Mouse (Mus musculus): ENCODE measurements at regions not wholly inside any gene's neighbourhood (a gene's known extent, or its start where the extent isn't known, plus 50 kb on each side); places are given as distances from the start of the nearest gene placed in this dataset.

GRCm38 (mm10) chr10:118794395-118795060 is 75.5 kb downstream of the Dyrk2 start:
- no peak for TF ChIP-seq CTCF (IDR thresholded peaks at IDR 0.05; ENCODE audit: low read depth, low read length)
- Histone ChIP-seq H3K4me1 (ENCODE audit: control insufficient read depth, insufficient read depth, low read length) (peaks cover 19% of the 10 kb centered on the region), H3K4me3 (ENCODE audit: insufficient read depth, low read length) (no peak overlapping the region), H3K27ac (ENCODE audit: insufficient read depth, low read depth, low read length) (no peak overlapping the region)

DNA sequence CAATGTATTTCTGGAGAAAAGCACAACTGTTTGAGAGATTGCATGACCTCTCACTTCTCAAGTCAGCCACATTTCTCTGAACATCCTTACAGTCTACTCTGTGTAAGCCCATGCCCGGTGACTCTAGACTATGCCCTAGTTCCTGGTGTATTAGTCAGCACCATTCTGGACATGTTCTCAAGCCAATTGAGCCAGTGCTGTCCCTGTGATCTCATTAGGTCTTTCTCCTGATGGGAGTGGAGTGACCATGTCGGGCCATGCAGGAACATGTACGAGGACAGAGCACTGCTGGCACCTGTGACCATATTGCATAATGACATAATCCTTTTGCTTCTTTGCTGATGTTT is 75.0 kb downstream of the Dyrk2 start:
- no peak for TF ChIP-seq POLR2A (IDR thresholded peaks at IDR 0.05; ENCODE audit: borderline replicate concordance, low read depth, low read length)
- TF ChIP-seq CTCF (IDR thresholded peaks at IDR 0.05; ENCODE audit: low read depth, low read length): no peak
- Histone ChIP-seq H3K4me1 (ENCODE audit: control insufficient read depth, insufficient read depth, low read length) (peaks cover 19% of the 10 kb centered on the region), H3K4me3 (ENCODE audit: insufficient read depth, low read length) (no peak overlapping the region), H3K27ac (ENCODE audit: insufficient read depth, low read depth, low read length) (no peak overlapping the region)

DNA sequence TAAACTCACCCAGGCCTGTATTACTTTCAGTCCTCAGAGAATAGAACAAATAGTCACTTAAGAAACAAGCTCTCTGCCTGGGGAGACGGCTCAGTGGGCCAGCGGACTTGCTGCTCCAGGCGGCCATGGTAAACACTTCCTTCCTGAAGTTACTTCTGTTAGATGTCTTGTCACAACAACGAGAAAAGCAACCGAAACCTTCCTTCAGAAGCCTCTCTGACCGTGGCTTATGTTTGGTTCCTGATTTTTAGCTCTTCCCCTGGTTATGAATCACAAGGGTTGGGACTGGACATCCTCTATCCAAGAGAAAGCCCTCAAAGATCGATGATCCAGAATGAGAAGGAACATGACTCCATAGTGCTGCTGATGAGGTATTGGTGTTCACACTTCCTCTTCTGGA is 73.5 kb downstream of the Dyrk2 start:
- TF ChIP-seq CTCF (IDR thresholded peaks at IDR 0.05; ENCODE audit: low read depth, low read length): no peak
- Histone ChIP-seq H3K4me3 (ENCODE audit: insufficient read depth, low read length) (peak overlapping the region; percentile 10), H3K27ac (ENCODE audit: insufficient read depth, low read depth, low read length) (peak overlapping the region; percentile 88), H3K4me1 (ENCODE audit: control insufficient read depth, insufficient read depth, low read length) (peaks cover 19% of the 10 kb centered on the region)

DNA sequence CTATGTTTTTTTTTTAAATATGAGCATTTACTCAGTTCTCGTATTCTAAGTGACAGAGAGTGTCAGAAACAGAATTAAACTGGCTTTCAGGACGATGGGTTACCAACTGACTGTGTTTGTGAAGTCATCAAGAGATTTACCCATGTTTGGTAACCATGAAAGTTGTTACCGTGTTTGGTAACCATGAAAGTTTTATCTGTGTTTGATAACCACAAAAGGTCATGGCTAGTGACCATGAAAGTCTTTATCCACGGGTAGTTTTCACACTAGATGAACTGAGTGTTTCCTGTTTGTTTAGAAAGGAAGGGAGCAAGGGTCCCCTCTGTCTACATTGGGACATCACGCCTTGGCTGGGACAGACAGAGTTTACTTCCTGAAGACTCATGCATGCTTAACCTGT is 72.8 kb downstream of the Dyrk2 start:
- peak overlapping the region; percentile 88 for H3K27ac ChIP-seq (ENCODE audit: insufficient read depth, low read depth, low read length)
- no peak overlapping the region for H3K4me3 ChIP-seq (ENCODE audit: insufficient read depth, low read length)
- peaks cover 19% of the 10 kb centered on the region for H3K4me1 ChIP-seq (ENCODE audit: control insufficient read depth, insufficient read depth, low read length)
- no peak for TF ChIP-seq POLR2A (IDR thresholded peaks at IDR 0.05; ENCODE audit: borderline replicate concordance, low read depth, low read length)
- TF ChIP-seq CTCF (IDR thresholded peaks at IDR 0.05; ENCODE audit: low read depth, low read length): no peak

DNA sequence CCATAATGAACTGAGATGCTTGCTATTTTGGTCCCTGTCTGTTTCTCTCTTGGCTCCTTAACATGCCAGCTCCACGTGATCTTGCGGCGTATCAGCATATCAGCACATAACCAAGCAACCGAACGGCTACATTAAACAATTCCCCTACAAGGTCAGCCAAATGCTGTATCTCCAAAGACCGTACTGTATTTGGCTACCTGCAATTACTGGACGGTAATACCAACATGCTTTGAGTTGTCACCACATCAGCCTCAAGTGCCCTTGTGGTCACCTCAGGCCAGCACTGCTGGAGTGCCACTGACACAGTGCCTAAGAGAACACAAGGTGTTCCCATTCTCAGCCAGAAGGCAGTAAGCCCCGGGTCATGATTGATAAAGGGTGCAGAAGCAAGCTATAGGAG is 70.2 kb downstream of the Dyrk2 start:
- H3K27ac ChIP-seq (ENCODE audit: insufficient read depth, low read depth, low read length): no peak overlapping the region
- peaks cover 27% of the 10 kb centered on the region for H3K4me1 ChIP-seq (ENCODE audit: control insufficient read depth, insufficient read depth, low read length)
- H3K4me3 ChIP-seq (ENCODE audit: insufficient read depth, low read length): no peak overlapping the region
- TF ChIP-seq CTCF (IDR thresholded peaks at IDR 0.05; ENCODE audit: low read depth, low read length) (no peak), POLR2A (IDR thresholded peaks at IDR 0.05; ENCODE audit: borderline replicate concordance, low read depth, low read length) (no peak)

GRCm38 (mm10) chr10:118803922-118804557 is 66.0 kb downstream of the Dyrk2 start:
- Histone ChIP-seq H3K27ac (ENCODE audit: insufficient read depth, low read depth, low read length) (peak overlapping the region; percentile 62), H3K4me3 (ENCODE audit: insufficient read depth, low read length) (no peak overlapping the region), H3K4me1 (ENCODE audit: control insufficient read depth, insufficient read depth, low read length) (peaks cover 19% of the 10 kb centered on the region)
- no peak for TF ChIP-seq CTCF (IDR thresholded peaks at IDR 0.05; ENCODE audit: low read depth, low read length)
- no peak for TF ChIP-seq POLR2A (IDR thresholded peaks at IDR 0.05; ENCODE audit: borderline replicate concordance, low read depth, low read length)

DNA sequence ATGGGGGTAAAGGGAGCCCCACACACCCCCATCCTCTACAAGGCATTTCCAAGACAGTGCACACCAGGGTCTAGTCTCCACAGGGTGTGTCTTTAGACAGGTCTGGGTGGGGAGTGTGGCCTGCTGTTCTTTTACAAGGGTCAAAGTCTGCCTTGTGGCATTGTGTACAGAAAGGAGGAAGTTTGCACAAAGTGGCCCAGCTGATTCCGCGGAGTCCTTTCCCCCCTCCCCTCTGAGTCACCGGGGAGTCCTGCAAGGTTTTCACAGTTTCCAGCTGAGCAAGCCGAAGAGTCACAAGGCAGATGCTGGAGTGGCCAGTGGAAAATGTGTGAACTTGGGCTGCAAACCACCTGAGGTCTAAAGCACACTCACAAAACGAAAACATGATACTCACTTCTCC is 65.4 kb downstream of the Dyrk2 start:
- H3K4me3 ChIP-seq (ENCODE audit: insufficient read depth, low read length): no peak overlapping the region

More for the DNA sequence above, 65.4 kb downstream of the Dyrk2 start:
- peak overlapping the region; percentile 62 for H3K27ac ChIP-seq (ENCODE audit: insufficient read depth, low read depth, low read length)
- peaks cover 20% of the 10 kb centered on the region for H3K4me1 ChIP-seq (ENCODE audit: control insufficient read depth, insufficient read depth, low read length)
- no peak for TF ChIP-seq POLR2A (IDR thresholded peaks at IDR 0.05; ENCODE audit: borderline replicate concordance, low read depth, low read length)
- TF ChIP-seq CTCF (IDR thresholded peaks at IDR 0.05; ENCODE audit: low read depth, low read length): no peak
